Mouse (Mus musculus): Measurements from ENCODE around the gene Klhl41. TPM values are rescaled to one million over a fixed set of nuclear protein-coding genes. Genes with fewer than 3 reads are reported as not detected.
"Not testable (repeated sequence)": the region's sequence is repeated elsewhere in the genome, so short reads cannot be mapped to it uniquely, and the experiment has no call there.

The Klhl41 gene
- total RNA-seq, 1 experiment from 2014 or later: not detected

DNA sequence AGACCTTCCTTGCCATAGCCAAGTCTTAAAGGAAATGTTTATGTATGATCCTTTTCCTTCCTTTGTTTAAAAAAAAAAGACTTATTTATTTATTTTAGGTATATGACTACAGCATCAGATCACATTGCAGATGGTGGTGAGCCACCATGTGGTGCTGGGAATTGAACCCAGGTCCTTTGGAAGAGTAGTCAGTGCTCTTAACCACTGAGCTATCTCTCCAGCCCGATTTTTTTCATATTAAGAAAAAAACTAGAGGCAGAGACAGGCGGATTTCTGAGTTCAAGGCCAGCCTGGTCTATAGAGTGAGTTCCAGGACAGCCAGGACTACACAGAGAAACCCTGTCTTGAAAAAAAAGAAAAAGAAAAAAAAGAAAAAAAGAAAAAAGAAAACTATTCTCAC is 7.3 kb downstream of the Klhl41 start:
- ATAC-seq (replicated peaks; ENCODE audit: insufficient number of reproducible peaks, low FRiP score, low TSS enrichment, poor library complexity, severe bottlenecking): not testable (repeated sequence)

DNA sequence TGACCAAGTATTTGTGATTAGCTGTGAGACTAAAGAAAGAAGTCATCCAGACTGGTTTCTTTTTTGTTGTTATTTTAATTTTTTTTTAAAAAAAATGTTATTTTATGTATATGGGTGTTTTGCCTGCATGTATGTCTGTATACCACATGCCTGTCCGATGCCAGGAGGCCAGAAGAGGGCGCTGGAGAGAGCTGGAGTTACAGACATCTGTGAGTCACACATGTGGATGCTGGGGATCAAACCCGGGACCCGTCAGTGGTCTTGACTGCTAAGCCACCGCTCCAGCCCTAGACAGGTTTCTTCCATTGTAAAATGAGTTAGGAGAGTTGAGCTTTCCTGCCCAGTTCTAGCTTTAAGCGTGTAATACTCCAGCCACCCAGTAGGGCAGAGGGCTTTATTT is 10.1 kb downstream of the Klhl41 start:
- ATAC-seq (replicated peaks; ENCODE audit: insufficient number of reproducible peaks, low FRiP score, low TSS enrichment, poor library complexity, severe bottlenecking): no peak

DNA sequence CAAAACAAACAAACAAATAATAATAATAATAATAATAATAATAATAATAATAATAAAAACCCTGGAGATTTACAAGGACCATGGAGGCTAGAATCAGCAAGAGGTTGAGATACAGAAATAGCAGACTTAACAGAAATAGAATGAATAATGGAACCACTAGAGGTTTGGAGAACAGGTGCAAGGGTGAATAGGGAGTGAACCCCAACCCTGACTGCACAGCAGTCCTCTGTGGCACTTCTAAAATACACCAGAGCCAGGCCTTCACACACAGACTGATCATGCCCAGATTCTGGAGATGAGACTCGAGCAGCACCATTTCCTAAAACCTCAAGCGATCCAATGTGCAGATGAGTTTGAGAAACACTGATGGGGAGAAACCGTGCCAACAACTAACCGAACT is 12.0 kb downstream of the Klhl41 start:
- no peak for ATAC-seq (replicated peaks; ENCODE audit: insufficient number of reproducible peaks, low FRiP score, low TSS enrichment, poor library complexity, severe bottlenecking)

DNA sequence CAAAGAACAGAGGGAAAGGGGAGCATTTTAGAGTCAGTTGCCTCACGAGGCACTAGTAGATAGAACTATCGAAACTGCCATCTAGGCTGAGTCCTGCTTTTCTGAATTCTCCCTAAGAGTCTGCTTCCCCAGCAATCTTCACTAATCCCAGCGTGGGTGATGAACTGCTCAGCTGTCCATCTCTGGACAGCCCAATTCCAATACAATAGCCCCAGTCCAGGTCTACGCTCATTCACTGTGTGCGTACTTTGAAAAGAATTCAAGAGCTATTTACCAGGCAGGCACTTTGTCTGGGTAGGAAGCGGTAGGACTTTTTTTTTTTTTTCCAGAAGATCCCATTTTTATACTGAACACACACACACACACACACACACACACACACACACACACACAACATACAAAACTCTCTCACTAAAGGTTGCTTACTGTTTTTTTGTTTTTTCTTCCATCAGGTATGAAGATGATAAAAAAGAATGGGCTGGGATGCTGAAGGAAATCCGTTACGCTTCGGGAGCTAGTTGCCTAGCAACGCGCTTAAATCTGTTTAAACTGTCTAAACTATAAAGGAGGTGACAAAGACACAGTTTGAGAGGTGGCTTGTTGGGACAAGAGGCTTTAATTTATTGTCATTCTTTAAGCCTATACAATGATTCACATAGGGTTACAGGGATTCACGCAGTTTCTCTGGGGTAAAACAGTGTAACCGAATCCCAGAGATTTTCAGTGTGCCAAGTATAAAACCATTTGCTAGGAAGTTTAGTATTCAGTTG is 13.3 kb downstream of the Klhl41 start:
- ATAC-seq (replicated peaks; ENCODE audit: insufficient number of reproducible peaks, low FRiP score, low TSS enrichment, poor library complexity, severe bottlenecking): no peak

DNA sequence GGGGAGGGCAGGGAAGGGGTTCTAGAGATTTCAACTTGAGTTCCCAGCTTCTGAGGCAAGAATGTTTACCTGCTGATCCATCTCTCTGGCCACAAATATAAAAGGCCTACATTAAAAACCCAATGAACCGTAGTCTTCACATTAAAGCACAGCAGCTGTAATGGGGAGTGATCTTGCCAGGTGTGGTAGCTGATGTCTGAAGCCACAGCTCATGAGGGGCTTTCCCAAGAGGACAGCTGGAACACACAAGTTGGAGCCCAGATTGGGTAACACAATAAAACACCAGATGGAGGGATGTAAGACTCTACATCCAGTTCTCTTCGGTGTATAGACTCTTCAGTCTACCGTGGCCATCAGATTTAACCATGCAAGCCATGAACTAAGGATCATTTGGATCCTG is 14.6 kb downstream of the Klhl41 start:
- no peak for ATAC-seq (replicated peaks; ENCODE audit: insufficient number of reproducible peaks, low FRiP score, low TSS enrichment, poor library complexity, severe bottlenecking)

DNA sequence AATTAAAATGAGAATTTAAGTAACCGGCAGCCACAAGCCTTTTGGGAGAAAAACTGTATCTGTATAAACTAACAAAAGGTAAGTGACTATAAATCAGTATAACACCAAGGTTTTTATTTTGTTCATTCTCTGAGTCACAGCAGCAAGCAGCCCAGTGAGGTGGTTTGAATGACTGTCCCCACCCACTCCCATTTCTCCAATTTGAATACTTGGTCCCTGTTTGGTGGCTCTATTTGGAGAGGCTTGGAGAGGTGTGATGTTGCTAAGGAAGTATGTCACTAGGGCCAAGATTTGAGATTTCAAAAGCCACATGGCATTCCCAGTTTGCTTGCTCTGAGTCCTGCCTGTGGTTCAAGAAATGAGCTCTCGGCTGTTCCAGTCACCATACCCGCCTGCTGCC is 20.3 kb downstream of the Klhl41 start:
- no peak for ATAC-seq (replicated peaks; ENCODE audit: insufficient number of reproducible peaks, low FRiP score, low TSS enrichment, poor library complexity, severe bottlenecking)

DNA sequence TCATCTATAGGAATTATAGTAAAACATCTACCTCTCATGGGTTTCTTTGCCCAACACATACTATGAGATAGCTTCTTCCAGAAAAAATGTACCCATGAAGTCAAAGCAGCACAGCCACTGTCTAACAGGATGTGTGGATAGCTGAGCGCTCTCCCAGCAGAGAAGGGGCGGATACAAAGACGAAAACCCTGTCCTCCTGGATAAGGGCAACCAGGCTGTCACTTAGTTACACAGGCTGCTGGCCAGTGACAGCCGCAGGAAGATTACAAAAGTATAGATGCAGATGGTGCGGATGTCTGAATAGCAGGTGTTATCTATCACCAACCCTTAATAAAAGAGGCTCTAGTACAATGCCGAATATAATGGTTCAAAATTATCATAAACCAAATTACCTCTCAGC is 20.9 kb downstream of the Klhl41 start:
- no peak for ATAC-seq (replicated peaks; ENCODE audit: insufficient number of reproducible peaks, low FRiP score, low TSS enrichment, poor library complexity, severe bottlenecking)

DNA sequence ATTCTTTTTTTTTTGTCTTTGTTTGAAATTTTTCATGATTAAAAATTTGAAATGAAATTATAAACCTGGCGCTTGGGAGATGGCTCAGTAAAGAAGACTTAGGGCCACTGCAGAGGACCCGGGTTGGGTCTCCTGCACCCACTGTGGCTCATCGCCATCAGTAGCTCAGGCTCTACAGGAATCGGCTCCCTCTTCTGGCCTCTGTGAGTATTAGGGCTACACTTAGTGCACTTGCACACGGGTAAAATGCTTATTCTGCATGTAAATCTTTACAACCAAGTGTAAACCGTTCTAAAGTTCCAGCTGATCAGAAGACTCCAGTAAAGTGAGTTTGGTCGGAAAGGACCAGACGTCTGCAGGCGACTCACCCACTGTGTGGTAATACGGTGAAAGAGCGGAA is 23.6 kb downstream of the Klhl41 start:
- ATAC-seq (replicated peaks; ENCODE audit: insufficient number of reproducible peaks, low FRiP score, low TSS enrichment, poor library complexity, severe bottlenecking): no peak

DNA sequence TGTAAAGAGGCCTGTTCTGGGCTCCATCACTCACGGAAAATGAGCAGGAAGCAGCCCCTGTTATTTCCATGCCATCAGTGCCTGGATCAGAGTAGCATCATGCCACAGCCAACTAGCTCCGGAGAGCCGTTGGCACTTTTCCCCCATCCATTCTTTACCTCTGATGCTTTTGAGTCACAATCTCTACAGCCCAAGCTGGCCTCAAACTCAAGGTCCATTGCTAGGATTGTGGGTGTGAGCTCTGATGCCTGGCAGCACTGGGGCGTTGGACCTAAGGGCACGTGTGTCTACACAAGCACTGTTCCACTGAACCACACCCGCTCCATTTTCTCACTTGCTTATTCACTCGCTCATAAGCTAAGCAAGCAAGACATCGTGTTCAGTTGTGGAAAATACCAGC is 30.5 kb downstream of the Klhl41 start:
- ATAC-seq (replicated peaks; ENCODE audit: insufficient number of reproducible peaks, low FRiP score, low TSS enrichment, poor library complexity, severe bottlenecking): no peak

DNA sequence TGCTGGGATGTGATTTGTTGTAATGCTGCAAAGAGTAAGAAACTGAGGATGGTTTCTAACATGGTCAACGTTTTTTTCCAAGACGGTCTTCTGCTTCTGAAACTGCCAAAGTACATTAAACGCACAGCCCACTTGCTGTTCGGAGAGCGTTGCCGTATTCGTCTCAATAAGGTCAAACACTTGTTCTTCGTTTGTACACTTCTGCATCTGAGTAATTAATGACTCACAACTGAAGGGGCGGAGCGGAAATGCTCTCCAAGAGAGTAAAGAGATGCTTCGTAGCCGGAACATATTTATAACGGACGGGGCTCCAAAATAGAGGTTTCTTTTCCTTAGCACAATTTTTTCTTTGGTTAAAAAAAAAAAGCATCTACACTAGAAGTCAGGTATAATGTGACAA is 42.3 kb downstream of the Klhl41 start:
- no peak for ATAC-seq (replicated peaks; ENCODE audit: insufficient number of reproducible peaks, low FRiP score, low TSS enrichment, poor library complexity, severe bottlenecking)

DNA sequence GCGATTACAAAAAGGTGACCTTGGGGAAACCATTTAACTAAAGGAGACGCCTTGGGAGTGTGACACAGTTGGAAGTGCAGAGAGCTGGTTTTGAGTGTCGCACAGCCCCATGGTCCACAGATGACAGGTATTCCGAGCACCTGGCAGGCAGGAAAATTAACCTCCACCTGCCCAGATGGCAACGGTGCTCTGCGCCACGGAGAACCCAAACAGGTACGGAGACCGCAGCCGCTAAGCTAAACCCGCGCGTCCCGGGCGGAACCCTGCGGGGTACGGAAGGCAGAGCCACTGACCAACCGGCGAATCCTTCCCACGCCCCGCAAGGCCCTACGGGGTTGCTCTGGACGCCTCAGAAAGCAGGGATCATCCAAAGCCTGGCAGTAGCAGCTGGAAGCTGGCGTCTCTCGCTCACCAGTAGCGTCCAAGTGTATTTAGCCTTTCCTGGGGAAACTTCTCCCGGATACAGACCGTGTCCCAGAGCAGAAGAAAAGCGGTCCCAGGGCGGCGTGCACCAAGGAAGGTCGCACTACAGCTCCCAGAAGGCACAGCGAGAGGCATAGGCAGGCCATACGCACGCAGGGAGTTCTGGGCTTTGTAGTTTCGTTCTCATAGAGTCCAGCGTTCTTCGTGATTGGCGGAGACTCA is 43.2 kb downstream of the Klhl41 start, which contains the start of gene Fastkd1:
Gene Fastkd1, minus strand, starts transcription at position 536 of the 645 bp plus-strand sequence.
- ATAC-seq (replicated peaks; ENCODE audit: insufficient number of reproducible peaks, low FRiP score, low TSS enrichment, poor library complexity, severe bottlenecking): peak; percentile 99

DNA sequence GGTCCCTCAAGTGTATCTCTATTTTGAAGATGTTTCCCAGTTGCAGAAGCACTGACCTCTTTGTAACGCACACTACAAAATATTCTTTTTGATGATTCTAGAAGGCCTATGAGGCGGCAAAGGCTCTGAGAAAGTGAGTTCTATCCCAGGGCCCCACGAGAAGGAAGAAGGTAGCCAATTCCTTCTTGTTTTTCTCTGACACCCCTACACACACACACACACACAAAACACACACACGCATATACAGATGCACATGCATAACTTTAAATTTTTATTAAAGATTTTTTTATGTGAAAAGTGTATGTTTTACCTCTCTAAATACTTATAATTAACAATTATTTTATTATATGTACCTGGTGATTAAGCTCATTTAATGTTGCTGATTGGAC is 43.7 kb downstream of the Klhl41 start:
- ATAC-seq (replicated peaks; ENCODE audit: insufficient number of reproducible peaks, low FRiP score, low TSS enrichment, poor library complexity, severe bottlenecking): no peak

DNA sequence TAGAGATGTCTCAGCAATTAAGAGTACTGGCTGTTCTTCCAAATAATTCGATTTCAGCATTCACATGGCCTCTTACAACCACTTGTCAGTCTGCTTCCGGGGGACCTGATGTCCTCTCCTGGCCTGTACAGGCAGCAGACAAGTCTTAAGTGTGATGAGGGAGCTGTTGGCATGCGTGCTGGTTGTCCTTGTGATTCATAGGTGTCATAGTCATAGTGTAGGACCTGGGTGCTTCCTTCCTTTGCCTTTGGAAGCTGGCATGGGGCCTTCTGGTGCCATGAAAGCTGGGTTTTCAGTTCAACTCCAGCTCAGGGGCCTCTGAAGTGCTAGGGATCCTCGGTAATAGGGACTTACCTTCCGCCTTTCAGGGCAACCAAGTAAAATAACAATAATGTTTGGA is 44.2 kb downstream of the Klhl41 start:
- ATAC-seq (replicated peaks; ENCODE audit: insufficient number of reproducible peaks, low FRiP score, low TSS enrichment, poor library complexity, severe bottlenecking): no peak

DNA sequence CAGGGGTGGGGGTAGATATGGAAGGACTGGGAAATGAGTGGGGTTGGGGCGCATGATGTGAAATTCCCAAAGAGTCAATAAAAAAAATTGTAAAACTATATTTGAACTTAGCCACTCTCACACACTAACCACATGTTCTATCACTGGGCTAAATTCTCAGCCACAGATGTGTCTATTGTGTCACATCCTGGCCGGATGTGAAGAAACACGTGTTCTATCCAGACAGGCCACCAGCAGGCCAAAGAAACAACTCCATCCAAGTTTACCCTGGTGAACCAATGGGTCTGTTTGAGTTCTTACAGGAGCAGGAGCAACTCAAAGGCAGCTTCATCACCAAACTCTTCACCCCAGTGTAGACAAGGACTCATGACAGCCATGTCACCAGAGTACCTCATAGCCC is 46.6 kb downstream of the Klhl41 start:
- peak; percentile 37; the same call in 1 of the 2 replicates for ATAC-seq (replicated peaks; ENCODE audit: insufficient number of reproducible peaks, low FRiP score, low TSS enrichment, poor library complexity, severe bottlenecking)

DNA sequence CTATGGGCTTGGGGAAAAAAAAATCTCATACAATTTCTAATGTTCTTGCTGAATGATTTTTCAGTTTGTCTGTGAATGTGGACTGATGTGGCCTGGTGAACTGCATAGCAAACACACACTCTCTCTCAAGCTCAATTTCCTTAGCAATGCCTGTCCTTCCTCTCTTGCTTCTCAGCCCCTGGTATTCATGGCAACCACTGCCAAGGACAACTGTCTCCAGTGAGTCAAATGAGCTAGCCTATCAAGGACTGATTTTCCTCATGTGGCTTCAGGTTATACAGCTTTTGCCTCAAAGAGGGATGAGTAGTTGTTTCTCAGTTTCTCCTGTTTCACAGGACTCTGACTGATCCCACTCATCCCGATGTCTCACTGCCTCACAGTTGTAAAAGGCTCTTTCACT is 49.2 kb downstream of the Klhl41 start:
- no peak for ATAC-seq (replicated peaks; ENCODE audit: insufficient number of reproducible peaks, low FRiP score, low TSS enrichment, poor library complexity, severe bottlenecking)

DNA sequence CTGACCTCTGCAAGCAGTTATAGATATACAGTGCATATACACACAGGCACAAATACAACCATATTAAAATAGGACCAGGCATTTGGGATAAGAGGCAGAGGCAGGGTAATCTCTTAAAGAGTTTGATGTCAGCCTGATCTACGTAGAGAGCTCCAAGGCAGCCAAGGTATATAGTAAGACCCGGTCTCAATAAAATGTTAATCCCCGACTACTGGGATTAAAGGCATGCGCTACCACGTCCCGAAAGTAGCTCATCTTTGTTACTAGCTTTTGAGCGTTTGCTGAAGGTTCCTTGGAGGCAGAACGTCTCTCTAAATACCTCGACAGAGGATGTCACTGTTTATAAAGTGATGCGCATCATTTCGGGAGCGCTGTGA is 52.3 kb downstream of the Klhl41 start, which contains the start of gene Ppig:
Gene Ppig, plus strand, starts transcription at position 273 of the 377 bp plus-strand sequence.
- ATAC-seq (replicated peaks; ENCODE audit: insufficient number of reproducible peaks, low FRiP score, low TSS enrichment, poor library complexity, severe bottlenecking): no peak

DNA sequence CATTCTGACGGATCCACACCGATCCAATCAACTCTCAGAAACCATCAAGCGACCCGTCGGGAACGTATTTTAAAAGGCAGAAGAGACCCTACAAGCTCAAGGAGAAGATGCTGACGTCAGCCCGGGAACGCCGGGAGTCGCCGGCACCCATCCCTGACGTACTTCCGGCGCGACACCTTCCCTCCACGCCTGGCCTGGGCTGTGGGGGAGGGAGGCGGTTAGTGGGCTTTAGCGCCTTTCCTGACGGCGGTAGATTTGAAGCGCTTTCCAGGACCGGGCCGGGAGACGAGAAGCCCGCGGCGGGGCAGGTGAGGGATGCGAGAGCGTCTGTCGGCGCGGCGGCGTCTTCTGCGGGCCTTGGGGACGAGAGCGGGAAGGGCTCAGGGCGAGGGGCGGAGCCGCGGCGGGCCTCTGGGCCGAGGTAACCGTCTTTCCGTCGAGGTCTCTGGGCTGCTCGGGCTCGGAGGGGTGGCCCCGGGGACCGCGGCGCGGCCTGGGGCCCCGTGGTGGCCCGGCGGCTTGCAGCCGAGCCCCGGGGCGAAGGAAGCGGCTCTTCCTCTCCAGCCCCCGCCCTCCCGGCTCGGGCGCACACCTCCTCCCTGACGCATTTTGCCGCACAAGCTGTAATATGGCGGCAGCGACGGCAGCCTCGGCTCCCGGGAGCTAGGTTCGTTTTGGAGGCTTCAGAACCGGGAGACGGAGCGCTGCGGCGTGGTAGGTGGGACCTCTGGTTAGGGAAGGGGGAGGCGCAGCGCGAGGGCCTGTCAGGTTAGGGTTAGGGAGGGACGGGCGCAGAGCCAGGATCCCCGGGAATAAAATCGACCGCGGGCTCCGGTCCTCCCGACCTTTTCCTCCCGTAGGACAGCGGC is 53.0 kb downstream of the Klhl41 start:
- ATAC-seq (replicated peaks; ENCODE audit: insufficient number of reproducible peaks, low FRiP score, low TSS enrichment, poor library complexity, severe bottlenecking): peak; percentile 88

DNA sequence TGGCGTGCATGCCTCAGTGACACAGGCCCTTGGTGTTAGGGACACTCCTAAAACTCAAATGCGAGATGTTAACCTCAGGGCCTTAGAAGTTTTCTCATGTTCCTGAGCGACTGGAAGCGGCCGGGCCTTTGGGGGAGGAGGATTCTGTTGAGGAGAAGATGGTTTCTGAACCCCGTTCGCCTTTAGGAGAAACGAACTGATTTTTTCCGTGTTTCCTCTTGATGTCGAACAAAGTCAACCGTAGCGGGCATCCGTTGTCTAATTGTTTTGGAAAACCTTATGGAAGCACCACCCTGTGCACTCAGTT is 53.6 kb downstream of the Klhl41 start:
- no peak for ATAC-seq (replicated peaks; ENCODE audit: insufficient number of reproducible peaks, low FRiP score, low TSS enrichment, poor library complexity, severe bottlenecking)

All from monocyte, adult 5-6 weeks (primary cell).